Mouse (Mus musculus): ENCODE results near the gene Adamtsl1.

The Adamtsl1 gene

DNA sequence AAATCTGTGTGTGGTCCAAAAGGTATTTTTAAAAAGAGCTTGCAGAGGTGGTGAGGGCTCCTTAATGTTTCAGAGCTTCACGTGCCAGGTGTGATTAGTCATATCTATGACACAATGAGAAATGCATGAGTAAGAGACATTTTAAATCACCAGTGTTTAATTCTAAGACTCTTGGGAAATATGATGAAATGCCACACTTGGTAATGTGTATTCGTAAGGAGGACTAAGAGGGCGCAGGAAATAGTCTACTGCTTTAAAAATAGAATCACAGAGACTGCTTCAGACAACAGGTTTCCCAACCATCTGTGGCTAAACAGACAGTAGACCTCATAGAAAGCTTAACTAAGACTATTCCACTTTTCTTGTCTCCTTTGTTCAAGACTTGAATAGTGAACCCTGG is 406.5 kb downstream of the Adamtsl1 start:
- DNase-seq (ENCODE audit: low spot score in 2 of 2): no peak

DNA sequence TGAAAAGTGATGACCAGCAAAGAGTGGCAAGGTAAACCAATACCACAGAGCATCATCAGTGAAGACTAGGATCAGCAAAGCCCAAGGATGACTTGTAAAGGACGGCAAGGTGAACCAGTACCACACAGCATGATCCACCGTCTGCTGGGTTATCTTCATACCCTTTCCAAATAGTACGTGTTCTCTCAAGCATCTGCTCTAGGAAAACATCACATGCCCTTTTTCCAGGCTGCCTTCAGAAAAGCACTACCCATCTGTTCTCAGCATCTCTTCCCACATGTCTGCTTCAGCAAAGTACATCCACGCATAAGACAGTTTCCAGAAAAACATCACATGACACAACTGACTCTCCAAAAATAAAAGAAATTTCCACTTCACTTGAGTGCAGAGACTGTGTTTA is 408.8 kb downstream of the Adamtsl1 start:
- DNase-seq (ENCODE audit: low spot score in 2 of 2): peak in 1 of 2 experiments; percentile 20

DNA sequence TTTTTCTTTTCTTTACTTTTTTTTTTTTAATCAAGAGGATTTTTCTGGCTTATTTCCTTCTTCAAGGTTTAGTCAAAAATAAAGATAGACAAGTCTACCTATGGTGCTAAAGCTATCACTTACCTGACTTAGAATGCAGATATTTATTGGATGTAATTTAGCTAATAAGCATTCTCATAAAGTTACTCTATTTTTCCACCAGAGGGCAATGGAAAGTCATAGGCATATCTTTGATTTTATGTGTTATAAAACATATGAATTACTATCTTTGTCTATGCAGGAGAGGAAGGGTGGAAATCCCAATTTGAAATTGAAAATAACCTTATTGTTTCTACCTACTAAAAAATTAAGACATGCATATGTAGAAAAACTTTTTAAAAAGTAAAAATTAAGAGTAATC is 418.2 kb downstream of the Adamtsl1 start:
- no peak for DNase-seq (ENCODE audit: low spot score in 2 of 2)

DNA sequence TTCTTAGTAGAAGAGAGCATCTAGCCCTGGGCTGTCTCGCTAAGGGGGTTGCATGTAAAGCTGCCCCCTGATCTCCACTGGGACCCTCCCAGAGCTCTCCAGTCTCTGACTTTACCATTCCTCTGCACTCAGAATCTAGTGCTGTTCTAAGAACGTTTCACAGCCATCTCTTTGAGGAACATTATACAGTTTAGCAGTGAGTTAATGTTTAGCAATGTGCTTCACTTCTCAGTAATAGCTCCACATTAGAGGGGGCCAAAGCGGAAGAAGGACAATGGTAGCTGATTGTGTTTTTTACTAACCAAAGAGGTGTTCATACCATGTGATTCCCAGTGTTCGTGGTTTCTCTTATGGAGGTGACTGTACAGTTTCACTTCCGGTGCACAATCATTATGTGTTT is 425.5 kb downstream of the Adamtsl1 start:
- DNase-seq (ENCODE audit: low spot score in 2 of 2): no peak

DNA sequence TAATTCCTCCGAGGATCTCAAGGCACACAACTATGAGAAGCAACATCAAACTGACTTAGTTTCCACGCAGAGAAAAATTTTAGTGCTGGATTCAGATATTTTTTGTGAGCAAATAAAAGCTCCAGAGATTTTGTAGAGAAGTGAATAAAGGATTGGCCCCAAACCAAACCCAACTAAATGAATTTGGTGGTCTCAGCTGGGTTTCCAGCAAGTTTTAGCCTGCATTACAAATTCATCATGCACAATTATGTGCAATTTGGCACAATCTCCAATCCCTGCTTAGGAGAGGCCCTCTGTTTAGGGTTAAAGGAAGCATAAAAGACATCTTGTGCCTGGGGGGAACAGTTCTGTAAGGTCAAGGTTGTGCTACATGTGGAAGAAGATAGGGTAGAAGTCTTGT is 427.9 kb downstream of the Adamtsl1 start:
- no peak for DNase-seq (ENCODE audit: low spot score in 2 of 2)

DNA sequence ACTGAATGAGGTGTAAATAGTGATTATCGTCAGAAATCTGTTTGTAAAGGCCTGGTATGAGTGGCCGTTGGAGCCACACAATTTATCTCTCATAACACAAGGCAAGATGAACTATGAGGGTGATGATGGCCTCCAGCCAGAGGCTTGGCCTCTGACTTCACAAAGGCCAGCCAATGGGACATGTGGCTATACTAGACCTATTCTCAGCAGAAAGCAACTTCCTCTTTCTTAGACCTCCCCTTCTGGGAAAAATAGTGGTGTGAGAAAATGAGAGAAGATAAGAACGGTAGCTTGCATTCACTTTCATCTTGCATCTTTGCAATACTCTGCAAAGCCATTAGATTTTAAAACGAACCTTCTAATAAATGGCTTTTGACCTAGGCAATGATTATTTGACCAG is 439.6 kb downstream of the Adamtsl1 start:
- no peak for DNase-seq (ENCODE audit: low spot score in 2 of 2)

DNA sequence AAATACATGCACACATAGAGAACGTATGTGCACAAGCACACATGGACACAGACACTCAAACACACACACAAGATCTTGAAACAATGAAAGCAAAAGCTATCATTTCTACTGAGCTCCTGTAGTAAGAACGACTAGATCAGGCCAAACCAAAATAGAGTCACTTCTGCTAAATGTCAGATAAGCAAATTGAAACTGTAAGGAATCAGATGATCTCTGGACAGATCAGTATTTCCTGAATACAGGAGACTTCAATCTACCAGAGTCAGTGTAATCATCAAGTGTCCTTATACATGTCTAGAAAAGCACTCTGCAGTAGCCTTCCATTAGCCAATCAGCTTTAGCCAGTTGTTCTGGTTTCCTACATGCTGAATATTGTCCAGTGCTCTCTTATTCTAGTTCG is 441.4 kb downstream of the Adamtsl1 start:
- DNase-seq (ENCODE audit: low spot score in 2 of 2): no peak

DNA sequence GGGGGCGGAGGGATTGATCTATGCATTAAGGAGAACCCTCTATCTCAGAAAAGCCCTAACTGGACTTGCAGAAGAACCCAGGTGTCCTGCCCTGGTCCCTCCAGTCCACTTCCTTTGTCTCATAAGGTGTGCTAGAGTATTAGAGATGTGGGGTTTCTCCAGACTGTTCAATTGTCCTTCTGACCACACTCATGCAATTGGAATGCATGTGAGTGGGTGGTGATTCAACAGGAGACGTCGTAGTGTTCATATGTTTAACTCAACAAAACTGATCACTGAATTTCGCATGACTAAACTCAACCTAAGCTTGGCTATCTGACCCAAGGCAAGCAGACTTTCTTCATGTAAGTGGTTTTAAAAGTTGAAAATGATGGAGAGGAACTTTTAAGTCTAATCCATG is 443.3 kb downstream of the Adamtsl1 start:
- DNase-seq (ENCODE audit: low spot score in 2 of 2): no peak

DNA sequence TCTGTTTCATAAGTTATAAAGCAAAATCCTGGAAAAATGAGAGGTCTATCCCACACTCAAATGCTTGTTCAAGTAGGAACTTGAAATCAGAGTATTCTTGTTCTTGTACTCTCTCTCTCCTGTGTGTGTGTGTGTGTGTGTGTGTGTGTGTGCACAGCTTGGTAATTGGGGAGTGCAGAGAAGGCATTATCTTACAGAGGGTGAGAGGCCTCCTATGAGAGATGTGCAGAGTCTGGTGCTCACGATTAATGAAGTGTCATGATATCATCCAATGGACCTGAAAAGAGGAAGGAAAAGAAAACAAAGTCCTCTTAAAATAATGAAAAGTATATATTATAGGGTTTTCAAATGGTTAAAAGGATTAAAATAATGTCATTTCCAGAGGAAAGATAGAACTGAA is 443.9 kb downstream of the Adamtsl1 start:
- DNase-seq (ENCODE audit: low spot score in 2 of 2): no peak

DNA sequence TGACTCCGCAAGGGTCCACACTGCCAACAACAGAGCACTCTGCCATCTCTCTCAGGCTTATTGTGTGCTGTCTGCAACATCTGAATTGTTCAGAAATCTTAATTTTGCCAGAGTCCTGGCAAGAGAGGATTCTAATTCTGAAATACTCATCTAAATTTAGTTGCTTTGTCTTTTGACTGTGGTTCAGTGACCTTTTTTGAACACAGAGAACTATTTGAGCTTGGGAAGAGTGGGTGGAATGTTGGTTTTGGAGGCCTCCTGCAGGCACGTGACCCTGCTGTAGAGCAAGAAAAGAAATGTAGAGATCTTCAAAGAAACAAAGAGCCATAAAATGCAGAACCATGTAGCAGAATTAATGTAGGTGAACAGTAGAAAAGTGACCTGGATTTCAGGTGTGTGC is 445.0 kb downstream of the Adamtsl1 start:
- DNase-seq (ENCODE audit: low spot score in 2 of 2): no peak

DNA sequence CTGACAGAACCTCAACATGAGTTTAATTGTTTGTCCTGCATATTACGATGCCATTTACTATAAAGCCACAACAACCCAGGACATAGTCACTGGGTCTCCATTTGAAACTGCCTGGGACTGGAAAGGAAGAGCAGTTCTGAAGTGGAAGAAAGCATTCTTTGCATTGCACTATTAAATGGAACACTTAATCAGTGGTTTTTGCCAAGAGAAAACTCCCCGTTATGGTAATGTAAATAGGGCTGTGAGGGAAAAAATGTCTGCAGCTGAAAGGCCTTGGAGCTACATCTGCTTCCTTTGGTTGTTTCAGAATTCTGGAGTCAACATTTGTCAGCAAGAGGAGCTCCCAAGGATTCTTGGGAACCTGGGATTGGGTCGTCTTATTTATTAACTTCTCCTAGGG is 462.2 kb downstream of the Adamtsl1 start:
- DNase-seq (ENCODE audit: low spot score in 2 of 2): no peak

DNA sequence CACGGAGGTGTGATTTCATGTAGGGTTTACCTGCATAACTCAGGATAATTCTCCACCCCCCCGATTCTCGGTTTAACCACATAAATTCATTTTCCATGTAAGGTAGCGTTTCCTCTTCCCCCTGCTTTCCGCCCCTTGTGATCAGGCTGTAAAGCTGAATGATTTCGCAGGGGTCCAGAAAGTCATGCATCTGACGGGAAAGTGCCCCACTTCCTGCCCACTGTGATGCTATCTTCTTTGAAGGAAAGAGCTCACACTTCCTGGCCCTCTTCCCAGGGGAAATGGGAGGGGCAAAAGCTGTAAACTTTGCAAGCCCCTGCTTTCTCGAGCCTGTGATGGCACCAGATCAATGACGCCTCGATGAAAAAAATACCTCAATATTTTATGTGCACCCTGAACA is 465.2 kb downstream of the Adamtsl1 start:
- no peak for DNase-seq (ENCODE audit: low spot score in 2 of 2)

DNA sequence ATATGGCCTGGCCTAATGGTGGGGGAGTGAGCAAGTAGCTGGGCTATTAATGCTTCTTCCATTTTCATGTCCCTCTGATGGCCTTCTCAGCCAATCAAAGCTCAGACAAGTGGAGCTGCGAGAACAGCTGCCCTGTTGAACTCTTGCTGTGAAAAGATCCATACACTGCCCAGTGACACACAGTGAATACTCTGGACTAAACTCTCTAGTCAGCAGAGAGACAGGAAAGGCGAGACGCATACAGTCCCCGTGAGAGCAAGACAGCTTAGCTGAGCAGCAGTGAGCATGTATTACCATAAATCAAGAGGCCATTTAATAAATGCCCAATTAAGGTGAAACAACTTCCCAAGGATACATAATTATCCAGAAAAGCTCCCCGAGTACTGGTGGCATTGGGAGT is 492.6 kb downstream of the Adamtsl1 start:
- no peak for DNase-seq (ENCODE audit: low spot score in 2 of 2)

DNA sequence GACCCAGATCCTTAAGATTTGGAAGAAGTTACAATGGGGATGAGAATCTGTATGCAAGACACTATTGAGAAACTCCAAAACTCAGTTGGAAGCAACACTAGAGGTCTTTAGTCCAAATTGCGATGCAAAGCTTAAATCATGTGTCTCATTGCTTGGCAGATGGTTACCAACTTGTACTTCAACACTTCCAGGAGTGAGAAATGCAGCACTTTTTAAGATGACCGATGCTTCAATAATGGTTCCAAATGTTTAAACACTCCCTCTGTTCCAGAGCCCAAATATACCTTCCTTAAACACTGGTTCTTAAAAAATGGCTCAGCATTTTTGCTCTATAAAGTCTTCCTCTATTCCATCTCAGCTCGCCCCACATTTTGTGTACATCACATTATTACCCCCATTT is 499.7 kb downstream of the Adamtsl1 start:
- DNase-seq (ENCODE audit: low spot score in 2 of 2): no peak

DNA sequence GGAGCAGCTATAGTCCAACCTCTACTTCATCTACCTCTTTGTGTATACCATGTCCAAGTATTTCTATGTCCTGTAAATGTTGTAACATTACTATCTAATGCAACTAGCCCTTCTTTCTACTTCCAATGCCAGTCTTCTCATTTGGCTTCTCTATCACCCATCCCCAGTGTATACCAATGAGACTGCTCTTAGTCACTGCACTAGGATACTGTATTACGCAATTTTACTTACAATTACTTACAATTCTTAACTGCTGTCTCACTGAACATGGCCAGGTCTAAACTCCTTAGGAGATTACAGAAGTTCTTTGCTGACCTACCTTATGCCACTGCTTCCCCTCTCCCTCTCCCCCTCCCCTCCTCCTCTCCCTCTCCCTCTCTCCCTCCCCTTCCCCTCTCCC is 505.0 kb downstream of the Adamtsl1 start:
- no peak for DNase-seq (ENCODE audit: low spot score in 2 of 2)

DNA sequence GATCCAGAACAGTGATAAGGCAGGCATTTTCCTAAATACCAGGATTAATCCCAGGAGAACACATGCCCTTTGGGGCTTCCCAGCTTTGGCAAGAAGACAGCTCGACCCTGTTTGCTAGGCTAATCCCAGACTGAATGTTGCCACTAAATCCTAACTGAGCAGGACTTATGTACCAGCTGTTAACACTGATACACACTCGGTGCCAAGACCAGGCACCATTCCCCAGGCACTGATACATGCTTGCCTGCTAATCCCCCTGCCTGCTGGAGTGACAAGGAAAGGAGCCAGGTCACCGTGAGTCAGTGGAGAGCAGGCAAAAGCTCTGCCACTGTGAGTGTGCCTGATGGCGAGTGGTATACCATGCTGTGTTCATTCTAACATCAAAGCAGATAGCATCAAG is 505.6 kb downstream of the Adamtsl1 start:
- no peak for DNase-seq (ENCODE audit: low spot score in 2 of 2)

DNA sequence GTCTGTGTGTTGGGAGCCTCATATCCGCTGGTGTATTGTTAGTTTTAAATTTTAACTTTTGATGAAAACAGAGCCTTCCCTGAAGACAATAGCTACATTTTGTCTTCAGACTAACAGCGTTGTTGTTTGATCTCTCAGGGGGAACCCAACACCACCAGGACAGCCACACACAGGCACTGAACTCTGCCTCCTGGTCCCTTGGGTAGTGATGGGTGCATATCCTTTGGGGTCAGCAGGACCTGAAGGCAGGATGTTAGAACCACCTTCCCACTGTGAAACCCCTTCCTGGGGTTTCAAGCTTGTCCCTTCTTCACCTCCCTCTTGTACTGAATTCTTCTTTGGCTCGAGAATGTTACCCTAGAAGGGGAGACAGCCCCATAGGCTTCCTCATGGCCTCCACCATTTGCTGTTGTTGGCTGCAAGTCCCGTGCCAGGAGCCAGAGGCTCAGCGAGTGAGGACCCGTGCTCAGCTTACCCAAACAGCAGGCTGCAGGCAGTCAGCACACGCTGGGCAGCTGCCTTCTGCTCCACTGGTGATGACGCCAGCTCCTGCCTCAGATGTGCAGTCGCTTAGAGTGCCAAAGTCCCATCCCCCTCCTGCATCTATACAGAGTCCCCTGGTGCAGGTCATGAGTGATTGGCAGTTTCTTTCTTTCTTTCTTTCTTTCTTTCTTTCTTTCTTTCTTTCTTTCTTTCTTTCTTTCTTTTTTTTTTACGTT is 506.6 kb downstream of the Adamtsl1 start:
- DNase-seq (ENCODE audit: low spot score in 2 of 2): no peak

DNA sequence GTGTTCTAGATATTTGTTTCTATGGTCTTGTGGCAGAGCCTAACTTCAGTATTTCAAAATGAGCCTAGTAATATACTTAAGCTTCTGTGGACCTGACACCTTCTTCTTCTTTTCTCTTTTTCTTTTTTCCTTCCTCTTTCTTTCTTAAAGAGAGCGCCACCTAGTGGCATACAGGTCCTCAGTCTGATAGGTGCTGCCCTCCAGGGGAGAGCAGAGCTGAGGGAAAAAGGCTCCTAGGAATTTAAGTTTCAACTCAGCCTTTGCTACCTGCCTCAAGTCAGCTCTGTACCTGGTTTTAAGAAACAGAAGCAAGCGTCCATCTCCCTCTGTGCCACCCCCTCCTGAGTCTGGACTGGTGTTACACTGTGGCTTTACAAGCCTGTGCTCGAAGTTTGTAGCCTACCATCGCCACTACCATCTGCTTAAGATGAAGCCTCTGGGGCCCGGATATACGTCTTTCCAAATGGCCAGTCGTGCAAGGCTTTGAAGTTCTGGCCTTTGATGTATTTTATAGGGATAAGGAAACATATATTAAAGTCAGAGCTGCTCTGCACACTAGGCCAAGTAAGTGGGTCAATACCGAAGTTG is 510.7 kb downstream of the Adamtsl1 start:
- no peak for DNase-seq (ENCODE audit: low spot score in 2 of 2)

DNA sequence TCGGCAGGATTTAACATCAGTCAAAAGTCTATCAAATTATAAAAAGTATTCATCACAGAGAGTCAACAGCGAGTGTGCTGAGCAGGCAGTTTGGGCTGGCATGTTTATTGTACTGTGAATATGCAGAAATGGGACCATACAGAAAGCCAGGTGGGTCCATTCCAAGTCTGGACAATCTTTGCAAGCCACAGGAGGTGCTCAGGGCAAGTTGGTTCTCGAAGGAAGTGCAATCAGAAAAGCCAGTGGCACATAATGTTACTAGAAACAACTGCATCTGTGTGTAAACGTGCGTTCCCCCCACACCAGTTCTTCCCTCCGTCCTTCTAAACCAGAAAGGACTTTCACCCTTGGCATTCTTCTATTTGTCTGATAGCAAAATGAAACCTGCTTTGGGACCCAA is 515.5 kb downstream of the Adamtsl1 start:
- no peak for DNase-seq (ENCODE audit: low spot score in 2 of 2)

DNA sequence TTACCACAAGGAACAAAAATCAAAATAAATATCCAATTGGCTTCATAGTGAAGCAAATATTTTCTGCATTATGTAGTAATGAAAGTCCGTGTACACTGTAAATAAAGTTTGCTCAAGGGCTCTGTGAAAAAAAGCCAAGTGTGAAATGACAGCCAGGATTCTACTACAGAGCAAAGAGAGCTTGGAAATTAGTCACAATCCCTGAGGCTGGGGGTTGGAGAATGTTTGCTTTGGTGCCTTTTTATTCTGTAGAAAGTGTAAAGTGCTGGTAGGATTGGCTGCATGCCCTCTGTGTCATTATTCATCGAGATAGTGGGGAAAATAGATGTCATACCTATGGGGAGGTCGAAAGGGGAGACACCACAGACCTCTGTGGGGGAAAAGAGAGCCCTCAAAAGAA is 516.2 kb downstream of the Adamtsl1 start:
- DNase-seq (ENCODE audit: low spot score in 2 of 2): no peak

DNA sequence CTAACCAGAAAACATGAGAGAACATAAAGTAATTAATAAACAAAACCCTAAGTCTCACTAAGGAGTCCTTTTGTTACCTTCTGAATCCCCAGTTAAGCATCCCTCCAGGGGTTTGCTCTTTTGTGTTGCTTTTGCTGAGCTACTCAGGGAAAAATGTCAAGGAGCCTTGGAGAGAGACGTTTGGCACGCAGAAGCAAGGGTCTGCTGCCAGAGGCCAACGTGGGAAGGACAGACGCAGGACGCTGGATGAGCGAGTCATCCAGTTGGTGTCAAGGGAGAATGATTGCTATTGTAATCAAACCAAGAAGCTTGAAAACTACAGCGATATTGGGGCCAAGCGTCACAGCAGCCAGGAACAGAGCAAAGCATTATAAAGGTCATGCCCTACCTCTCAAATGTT is 517.1 kb downstream of the Adamtsl1 start:
- DNase-seq (ENCODE audit: low spot score in 2 of 2): no peak

DNA sequence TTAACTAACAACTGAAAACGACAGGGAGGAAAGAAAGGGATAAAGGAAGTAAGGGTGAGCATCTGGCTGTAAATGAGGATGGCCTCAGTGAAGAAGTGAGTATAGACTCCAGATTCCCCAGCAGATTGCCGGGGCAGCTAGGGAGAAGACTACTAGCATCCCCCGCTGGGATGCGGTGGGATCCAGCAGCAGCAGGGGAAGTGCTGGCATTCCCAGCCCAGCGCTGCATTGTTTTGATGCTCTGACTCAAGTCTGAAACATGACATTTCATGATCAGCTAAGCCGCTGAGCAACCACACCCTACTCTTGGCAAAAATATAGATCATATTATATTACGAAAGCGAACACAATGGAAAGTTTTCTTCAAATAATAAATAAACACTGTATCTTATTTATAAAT is 526.9 kb downstream of the Adamtsl1 start:
- DNase-seq (ENCODE audit: low spot score in 2 of 2): no peak

DNA sequence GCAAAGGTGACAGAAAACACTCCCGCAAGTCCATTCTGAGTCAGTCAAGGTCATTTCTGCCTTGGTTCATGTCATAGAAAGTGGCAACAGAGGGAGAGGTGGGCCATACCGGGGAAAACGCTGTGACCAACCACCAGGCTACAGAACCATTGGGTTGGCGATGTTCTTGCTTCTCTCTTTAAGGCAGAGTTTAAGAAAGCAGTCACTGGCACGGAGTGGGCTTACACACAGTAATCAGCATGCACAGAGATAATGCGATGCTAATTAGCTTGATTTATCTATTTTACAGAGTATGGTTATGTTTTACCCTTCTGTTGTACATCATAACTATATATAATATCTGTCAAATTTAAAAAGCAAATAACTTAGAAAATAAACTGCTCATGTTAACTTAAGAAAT is 531.5 kb downstream of the Adamtsl1 start:
- no peak for DNase-seq (ENCODE audit: low spot score in 2 of 2)

DNA sequence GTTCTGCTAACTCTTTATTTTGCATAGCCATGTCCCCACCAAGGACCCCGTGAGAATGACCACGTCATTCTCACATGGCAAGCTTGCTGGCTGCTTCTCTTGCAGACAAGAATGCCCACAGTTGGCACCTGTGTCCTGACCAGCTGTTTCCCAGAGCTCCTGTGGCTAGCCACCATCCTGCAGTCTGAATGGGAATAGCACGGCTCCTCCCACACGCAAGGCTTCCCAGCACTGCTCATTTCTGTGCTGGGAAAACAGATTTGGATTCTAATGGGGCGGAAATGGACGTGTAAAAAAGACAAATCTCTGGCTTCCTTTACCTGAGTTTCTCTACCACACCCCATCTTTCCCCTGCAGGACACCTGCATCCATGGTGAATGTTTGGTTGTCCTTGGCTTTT is 531.9 kb downstream of the Adamtsl1 start:
- DNase-seq (ENCODE audit: low spot score in 2 of 2): peak in 1 of 2 experiments; percentile 16
